Mouse (Mus musculus) ES-E14 (cell line): ENCODE measurements around the gene Gabra3. TPM values are rescaled to one million over a fixed set of nuclear protein-coding genes. Genes with fewer than 3 reads are reported as not detected.

Experiments used
- DNase-seq: peaks from one replicate; pipeline ENCODE4 v3.0.0-alpha.2; 2013; ENCODE audit warnings: low read depth, low spot score
- H3K27ac ChIP-seq: 2 replicates; pipeline ENCODE4 v1.5.1; 2012; ENCODE audit warnings: low read depth, mild to moderate bottlenecking, low read length, moderate library complexity, mixed read lengths; ENCODE audit not compliant: poor library complexity, insufficient read depth, severe bottlenecking
- H3K36me3 ChIP-seq: 2 replicates; pipeline ENCODE4 v1.6.1; 2012; ENCODE audit warnings: mild to moderate bottlenecking, low read length, moderate library complexity, mixed read lengths; ENCODE audit not compliant: control insufficient read depth, poor library complexity, insufficient read depth, severe bottlenecking
- H3K4me1 ChIP-seq, 2 experiments: fragments of 150-350 bp in 1 of 2; sonication (generic) in 1 of 2; 2 replicates each; pipeline ENCODE4 v1.6.1; 2012; ENCODE audit warnings: low read length in 2 of 2, mild to moderate bottlenecking in 1 of 2, mixed read lengths in 1 of 2; ENCODE audit not compliant: control insufficient read depth in 2 of 2, insufficient read depth in 2 of 2, poor library complexity in 1 of 2
- H3K4me3 ChIP-seq, 2 experiments: fragments of 150-350 bp in 1 of 2; sonication (generic) in 1 of 2; 2 replicates each; pipeline ENCODE4 v1.5.1; 2012; ENCODE audit warnings: low read length in 2 of 2, low read depth in 1 of 2, mild to moderate bottlenecking in 1 of 2, mixed read lengths in 1 of 2; ENCODE audit not compliant: insufficient read depth in 1 of 2, poor library complexity in 1 of 2, severe bottlenecking in 1 of 2
- H3K9ac ChIP-seq: 2 replicates; pipeline ENCODE4 v1.6.1; 2012; ENCODE audit warnings: low read depth, mild to moderate bottlenecking, low read length, mixed read lengths; ENCODE audit not compliant: poor library complexity, insufficient read depth, severe bottlenecking
- H3K9me3 ChIP-seq: fragments of 150-350 bp; sonication (generic); 2 replicates; pipeline ENCODE4 v1.6.1; 2012; ENCODE audit warnings: low read depth, mild to moderate bottlenecking, low read length; ENCODE audit not compliant: control insufficient read depth, insufficient read depth
- CHD2 ChIP-seq: IDR thresholded peaks from 2 replicates; pipeline ENCODE4 v1.6.1; 2014; ENCODE audit warnings: mild to moderate bottlenecking, low read depth, low read length, inconsistent platforms
- HCFC1 ChIP-seq: IDR thresholded peaks from 2 replicates; pipeline ENCODE4 v1.6.1; 2012; ENCODE audit warnings: low read length, inconsistent platforms, borderline replicate concordance; ENCODE audit not compliant: insufficient read depth
- MAFK ChIP-seq: IDR thresholded peaks from 2 replicates; pipeline ENCODE4 v1.6.1; 2014; ENCODE audit warnings: mild to moderate bottlenecking, low read depth, low read length, inconsistent platforms; ENCODE audit not compliant: insufficient read depth
- ZC3H11A ChIP-seq: IDR thresholded peaks from 2 replicates; pipeline ENCODE4 v1.6.1; 2012; ENCODE audit warnings: low read depth, mild to moderate bottlenecking, inconsistent platforms, low read length, borderline replicate concordance
- ZNF384 ChIP-seq: IDR thresholded peaks from 2 replicates; pipeline ENCODE4 v1.6.1; 2012; ENCODE audit warnings: low read depth, low read length, inconsistent platforms
- in situ Hi-C, 2 experiments: fragments of 600-800 bp; cut with MboI; formaldehyde crosslinking; loops; one replicate each; pipeline ENCODE4 v1.15.1; 2025; ENCODE audit warnings: low sequenced_read_pairs in 2 of 2, inconsistent platforms in 1 of 2; ENCODE audit not compliant: unreplicated experiment in 2 of 2
- total RNA-seq: library from RNA; depleted of rRNA; stranded (reverse); fragments of 300-350 nt; gene quantifications from 2 replicates; pipeline ENCODE4 v1.2.3, GENCODE M21; 2012; rRNA removed

Gene Gabra3
- total RNA-seq, 1 experiment: 0.58 TPM

DNA sequence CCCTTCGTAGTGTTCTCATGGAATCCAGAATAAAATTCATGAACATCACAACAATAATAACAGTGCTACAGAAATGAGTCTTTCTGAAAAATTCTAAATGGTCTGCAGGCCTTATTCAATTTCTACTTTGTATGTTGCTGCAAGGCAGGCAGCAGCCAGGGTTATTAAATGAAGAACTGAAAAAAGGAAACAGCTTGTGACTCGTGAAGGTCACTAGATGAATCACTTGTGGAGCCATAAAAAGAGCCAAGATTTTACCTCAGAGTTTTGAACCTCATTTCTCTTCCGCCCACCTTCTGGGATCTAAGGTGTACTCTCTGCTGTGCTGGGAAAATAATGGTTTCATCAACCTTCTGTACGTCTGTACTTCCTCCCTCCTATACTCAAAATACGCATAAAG is 159.4 kb downstream of the Gabra3 start:
- Histone ChIP-seq H3K36me3 (no peaks in the 10 kb centered on the region), H3K4me1 (no peaks in the 10 kb centered on the region), H3K27ac (no peak overlapping the region), H3K9ac (no peak overlapping the region), H3K4me3 (no peak overlapping the region), H3K9me3 (no peaks in the 10 kb centered on the region)
- in situ Hi-C loops: no loop called here
- TF ChIP-seq CHD2 (no peak), MAFK (no peak), ZNF384 (no peak), HCFC1 (no peak), ZC3H11A (no peak)
- no peak for DNase-seq

DNA sequence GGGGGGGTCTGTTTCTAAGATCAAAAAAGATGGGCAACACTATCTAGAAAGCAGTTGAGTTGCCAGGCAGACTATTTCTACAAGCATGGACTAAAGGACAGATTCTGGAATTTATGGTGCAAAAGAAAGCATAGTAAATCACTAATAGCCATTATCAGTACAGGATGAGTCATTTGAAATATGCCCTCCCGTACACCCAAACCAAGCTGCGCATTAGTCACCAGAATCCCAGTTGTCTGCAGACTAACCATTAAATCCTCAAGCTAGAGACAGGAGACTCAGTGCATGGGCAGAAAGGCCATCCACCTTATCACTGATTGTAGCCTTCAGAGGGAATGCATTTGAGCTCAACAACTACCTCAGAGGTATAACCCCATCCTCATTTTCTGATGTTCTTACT is 166.8 kb downstream of the Gabra3 start:
- in situ Hi-C loops: no loop called here
- Histone ChIP-seq H3K9ac (no peak overlapping the region), H3K9me3 (no peaks in the 10 kb centered on the region), H3K4me1 (no peaks in the 10 kb centered on the region), H3K4me3 (no peak overlapping the region), H3K27ac (no peak overlapping the region), H3K36me3 (no peaks in the 10 kb centered on the region)
- TF ChIP-seq MAFK: no peak
- TF ChIP-seq HCFC1: no peak
- no peak for TF ChIP-seq ZNF384
- no peak for DNase-seq

- TF ChIP-seq CHD2: no peak
- TF ChIP-seq MAFK: no peak
- no peak for TF ChIP-seq ZNF384
- no peak for TF ChIP-seq ZC3H11A
- no peak for TF ChIP-seq HCFC1
- no peak within 1 kb of the TSS for H3K4me3 ChIP-seq
- no peaks in the 10 kb centered on the region for H3K36me3 ChIP-seq
- no peaks in the 10 kb centered on the region for H3K4me1 ChIP-seq
- H3K9ac ChIP-seq: no peak within 1 kb of the TSS
- in situ Hi-C loops: no loop called here
- no peaks in the 10 kb centered on the region for H3K9me3 ChIP-seq
- DNase-seq: no peak
- no peak within 1 kb of the TSS for H3K27ac ChIP-seq
Measured at GRCm38 (mm10) chrX:72386758-72387157, 269.9 kb downstream of the Gabra3 start, which contains the start of gene Magea10. Magea10 (minus strand) TSS chrX:72386858.

Other genes starting within 250 kb of the Gabra3 start
- 0.04 and 0.05 TPM in 2 replicates for gene Gabrq, start 168.3 kb upstream of the Gabra3 start, total RNA-seq